Mouse (Mus musculus): ENCODE data around the gene Mov10. TPM values are rescaled to one million over a fixed set of nuclear protein-coding genes. Genes with fewer than 3 reads are reported as not detected.

The Mov10 gene
- polyA plus RNA-seq (2015; fragmentation: Nextera tagmentation; extraction: Ambion mirVana) = 13.4 and 14.5 TPM in 2 replicates

GRCm38 (mm10) chr3:104817991-104818748 is at the start of gene Mov10:
Mov10 (minus strand) TSS chr3:104818563.

GRCm38 (mm10) chr3:104863786-104864650 is 45.7 kb upstream of the Mov10 start, which contains the start of the genes St7l and Capza1:
St7l (plus strand) TSS chr3:104864005.
Capza1 (minus strand) TSS chr3:104864505.

GRCm38 (mm10) chr3:104788075-104788474 is 30.3 kb downstream of the Mov10 start, which contains the start of gene Rhoc:
Rhoc (plus strand) TSS chr3:104788375.

DNA sequence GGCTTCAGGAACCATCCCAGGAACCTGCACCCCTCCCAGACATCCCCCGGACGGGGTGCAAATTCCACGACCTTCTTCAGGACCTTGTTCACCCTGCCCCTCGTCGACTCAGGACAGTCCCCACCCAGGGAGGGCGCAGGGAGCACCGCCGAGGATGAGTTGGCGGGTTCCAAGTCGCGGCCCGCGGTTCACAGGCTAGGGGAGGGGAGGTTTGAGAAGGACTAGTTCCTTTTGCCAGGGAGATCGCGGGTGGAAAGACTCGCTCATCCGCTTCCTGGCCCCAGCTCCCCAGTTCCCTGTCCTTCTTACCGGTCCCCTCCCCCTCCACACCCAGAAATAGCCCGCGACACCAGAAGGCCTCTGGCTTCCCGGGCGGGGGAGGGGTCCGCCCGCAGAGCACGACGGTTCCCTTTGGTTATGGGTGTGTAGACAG is 36.9 kb downstream of the Mov10 start, which contains the start of gene Fam19a3:
TSS of gene Fam19a3 (minus strand) at position 370 of the 433 bp plus-strand sequence.

GRCm38 (mm10) chr3:104780561-104781420 is 37.6 kb downstream of the Mov10 start, which contains the start of gene Ppm1j:
Ppm1j (plus strand) TSS chr3:104781056.

Other genes with a start within 250 kb of the Mov10 start
- gene Slc16a1, start 179.9 kb downstream of the Mov10 start, polyA plus RNA-seq (2015; fragmentation: Nextera tagmentation; extraction: Ambion mirVana) = 19.4 and 19.6 TPM in 2 replicates
- 15.8 and 17.7 TPM in 2 replicates for gene Ppm1j, start 37.5 kb downstream of the Mov10 start, polyA plus RNA-seq (2015; fragmentation: Nextera tagmentation; extraction: Ambion mirVana)
- 0.37 and 0.64 TPM in 2 replicates for gene Fam19a3, start 36.7 kb downstream of the Mov10 start, polyA plus RNA-seq (2015; fragmentation: Nextera tagmentation; extraction: Ambion mirVana)
- 95.0 and 126 TPM in 2 replicates for gene Rhoc, start 30.2 kb downstream of the Mov10 start, polyA plus RNA-seq (2015; fragmentation: Nextera tagmentation; extraction: Ambion mirVana)
- gene St7l, start 45.4 kb upstream of the Mov10 start, polyA plus RNA-seq (2015; fragmentation: Nextera tagmentation; extraction: Ambion mirVana) = 22.9 and 24.4 TPM in 2 replicates
- gene Capza1, start 45.9 kb upstream of the Mov10 start, polyA plus RNA-seq (2015; fragmentation: Nextera tagmentation; extraction: Ambion mirVana) = 63.0 and 68.2 TPM in 2 replicates
- gene Wnt2b, start 143.4 kb upstream of the Mov10 start, polyA plus RNA-seq (2015; fragmentation: Nextera tagmentation; extraction: Ambion mirVana) = 0.49 and 0.55 TPM in 2 replicates
- gene Cttnbp2nl, start 234.6 kb upstream of the Mov10 start, polyA plus RNA-seq (2015; fragmentation: Nextera tagmentation; extraction: Ambion mirVana) = 7.2 and 8.5 TPM in 2 replicates
- not detected in 2 replicates for gene 4930564D02Rik, start 248.3 kb upstream of the Mov10 start, polyA plus RNA-seq (2015; fragmentation: Nextera tagmentation; extraction: Ambion mirVana)